Mouse (Mus musculus): ENCODE measurements around the gene 2410004P03Rik. TPM values are rescaled to one million over a fixed set of nuclear protein-coding genes. Genes with fewer than 3 reads are reported as not detected.

Gene 2410004P03Rik
- polyA plus RNA-seq, 1 experiment from 2014 or later: 0.61 TPM

DNA sequence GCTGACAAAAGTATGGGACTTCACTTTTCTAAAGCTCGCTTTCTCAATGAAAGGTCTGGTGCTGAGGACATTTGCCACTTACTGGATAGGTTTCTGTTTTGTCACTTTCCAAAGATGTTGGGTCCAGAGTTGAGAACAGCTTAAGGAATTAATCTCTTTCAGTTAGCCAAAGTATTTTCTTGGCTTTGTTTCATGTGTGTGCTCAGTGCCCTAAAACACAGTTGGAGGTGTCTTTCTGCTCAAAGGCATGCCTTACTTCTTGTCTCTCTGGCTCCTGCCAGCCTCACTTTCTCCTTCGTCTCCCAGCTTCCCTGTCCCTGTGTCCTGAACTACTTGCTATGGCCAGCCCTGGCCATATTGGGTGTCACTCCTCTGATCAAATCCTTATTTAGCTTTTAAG lies 20.2 kb downstream of the 2410004P03Rik start:
- no peak for ATAC-seq (ENCODE audit: insufficient number of reproducible peaks, insufficient read depth, low FRiP score, low TSS enrichment)
- no peak overlapping the region for H3K27ac ChIP-seq
- no peaks in the 10 kb centered on the region for H3K9me3 ChIP-seq
- no peaks in the 10 kb centered on the region for H3K27me3 ChIP-seq
- no peak overlapping the region for H3K9ac ChIP-seq
- WGBS: 80% methylated on average over 2 of the region's 2 CpGs
- no peak overlapping the region for H3K4me2 ChIP-seq (replicated peaks)
- H3K36me3 ChIP-seq: 0 out of 2 replicates have a peak, but pooled peaks cover 4% of the 10 kb centered on the region
- no peak overlapping the region for H3K4me3 ChIP-seq
- no peaks in the 10 kb centered on the region for H3K4me1 ChIP-seq

DNA sequence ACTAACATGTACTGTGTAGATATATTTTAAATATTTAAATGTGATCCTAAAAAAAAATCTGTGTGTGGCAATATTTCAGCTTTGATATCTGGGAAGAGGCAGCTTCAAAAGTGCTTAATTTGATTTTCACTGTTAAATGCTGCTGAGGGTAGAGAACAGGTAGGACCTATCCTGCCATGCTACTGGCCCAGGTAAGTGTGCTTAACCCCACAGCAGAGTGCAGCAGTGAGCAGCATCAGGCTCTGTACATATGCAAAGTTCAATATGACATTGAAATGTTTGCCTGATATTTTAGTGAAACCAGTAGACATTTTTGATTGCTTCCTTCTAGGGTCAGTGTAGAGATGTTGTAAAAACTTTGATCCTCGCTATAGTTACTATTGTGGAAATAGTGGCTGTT lies 25.7 kb downstream of the 2410004P03Rik start:
- Histone ChIP-seq H3K36me3 (peaks cover 11% of the 10 kb centered on the region; the same call in 1 of the 2 replicates), H3K4me3 (no peak overlapping the region), H3K9me3 (no peaks in the 10 kb centered on the region), H3K9ac (no peak overlapping the region), H3K4me1 (no peaks in the 10 kb centered on the region), H3K27ac (no peak overlapping the region), H3K4me2 (replicated peaks) (no peak overlapping the region), H3K27me3 (no peaks in the 10 kb centered on the region)
- ATAC-seq (ENCODE audit: insufficient number of reproducible peaks, insufficient read depth, low FRiP score, low TSS enrichment): no peak
- WGBS: 95% methylated on average over 1 of the region's 1 CpGs

DNA sequence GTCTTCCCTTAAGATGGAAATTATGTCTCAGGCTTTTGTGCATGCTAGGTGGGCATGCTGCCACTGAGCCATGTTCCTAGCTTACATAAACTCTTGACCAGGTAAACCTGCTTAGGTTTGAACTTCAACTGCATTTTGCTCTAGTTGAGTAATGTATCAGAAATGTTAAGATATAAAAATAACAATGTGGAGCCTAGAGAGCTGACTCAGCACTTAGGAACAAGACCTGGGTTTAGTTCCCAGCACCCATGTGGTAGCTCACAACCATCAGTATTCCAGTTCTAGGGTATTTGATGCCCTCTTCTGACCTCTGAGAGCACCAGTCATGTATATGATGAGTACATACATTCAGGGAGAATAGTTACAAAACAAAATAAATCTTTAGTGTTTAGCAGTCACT lies 34.4 kb downstream of the 2410004P03Rik start:
- no peaks in the 10 kb centered on the region for H3K4me1 ChIP-seq
- ATAC-seq (ENCODE audit: insufficient number of reproducible peaks, insufficient read depth, low FRiP score, low TSS enrichment): no peak
- no peak overlapping the region for H3K4me3 ChIP-seq
- H3K27me3 ChIP-seq: no peaks in the 10 kb centered on the region
- H3K4me2 ChIP-seq (replicated peaks): no peak overlapping the region
- no peak overlapping the region for H3K27ac ChIP-seq
- H3K9ac ChIP-seq: no peak overlapping the region
- H3K36me3 ChIP-seq: peaks cover 78% of the 10 kb centered on the region
- no peaks in the 10 kb centered on the region for H3K9me3 ChIP-seq

GRCm38 (mm10) chr12:16966811-16967210 lies 44.7 kb downstream of the 2410004P03Rik start:
- no peak for ATAC-seq (ENCODE audit: insufficient number of reproducible peaks, insufficient read depth, low FRiP score, low TSS enrichment)
- Histone ChIP-seq H3K27me3 (no peaks in the 10 kb centered on the region), H3K4me3 (no peak overlapping the region), H3K27ac (no peak overlapping the region), H3K9ac (no peak overlapping the region), H3K4me2 (replicated peaks) (no peak overlapping the region), H3K36me3 (peaks cover 30% of the 10 kb centered on the region), H3K4me1 (no peaks in the 10 kb centered on the region), H3K9me3 (no peaks in the 10 kb centered on the region)
- 91% methylated on average over 2 of the region's 2 CpGs for WGBS

- no peak overlapping the region for H3K27ac ChIP-seq
- no peak overlapping the region for H3K4me2 ChIP-seq (replicated peaks)
- H3K36me3 ChIP-seq: peaks cover 36% of the 10 kb centered on the region
- H3K9ac ChIP-seq: no peak overlapping the region
- H3K9me3 ChIP-seq: no peaks in the 10 kb centered on the region
- no peaks in the 10 kb centered on the region for H3K27me3 ChIP-seq
- no peak overlapping the region for H3K4me3 ChIP-seq
- H3K4me1 ChIP-seq: no peaks in the 10 kb centered on the region
- ATAC-seq (ENCODE audit: insufficient number of reproducible peaks, insufficient read depth, low FRiP score, low TSS enrichment): no peak
- WGBS: 85% methylated on average over 2 of the region's 2 CpGs
Measured at GRCm38 (mm10) chr12:16963354-16963753, 48.2 kb downstream of the 2410004P03Rik start.

DNA sequence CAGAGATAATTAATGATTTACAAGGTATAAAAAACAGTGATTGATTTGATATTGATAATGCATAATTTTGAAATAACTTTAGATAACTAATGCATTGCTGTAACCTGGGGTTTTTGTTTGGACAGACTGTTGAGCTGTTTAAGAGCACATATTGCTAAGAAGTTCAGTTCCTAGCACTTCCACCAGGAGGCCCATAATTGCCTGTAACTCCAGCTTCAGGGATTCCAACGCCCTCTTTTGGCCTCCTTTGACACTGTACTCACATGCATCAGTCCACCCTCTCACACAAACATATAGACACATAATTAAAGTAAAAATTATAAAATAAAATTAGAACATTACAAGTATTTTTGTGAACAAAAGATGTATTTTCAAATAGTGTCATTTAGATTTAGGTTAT lies 52.7 kb downstream of the 2410004P03Rik start:
- peaks cover 40% of the 10 kb centered on the region for H3K36me3 ChIP-seq

More for the DNA sequence above, 52.7 kb downstream of the 2410004P03Rik start:
- H3K4me3 ChIP-seq: no peak overlapping the region
- no peaks in the 10 kb centered on the region for H3K4me1 ChIP-seq
- no peak overlapping the region for H3K27ac ChIP-seq
- no peak overlapping the region for H3K4me2 ChIP-seq (replicated peaks)
- 63% methylated on average over 1 of the region's 1 CpGs for WGBS
- H3K9me3 ChIP-seq: no peaks in the 10 kb centered on the region
- no peak overlapping the region for H3K9ac ChIP-seq
- no peaks in the 10 kb centered on the region for H3K27me3 ChIP-seq
- no peak for ATAC-seq (ENCODE audit: insufficient number of reproducible peaks, insufficient read depth, low FRiP score, low TSS enrichment)

Other genes starting within 250 kb of the 2410004P03Rik start
- gene Greb1, start 210.8 kb downstream of the 2410004P03Rik start, polyA plus RNA-seq (2016; fragmentation: Nextera tagmentation; extraction: Ambion mirVana): 5.6 and 6.0 TPM in 2 replicates
- gene E2f6, start 200.8 kb downstream of the 2410004P03Rik start, polyA plus RNA-seq (2016; fragmentation: Nextera tagmentation; extraction: Ambion mirVana): 83.4 and 87.3 TPM in 2 replicates
- gene Rock2, start 116.8 kb downstream of the 2410004P03Rik start, polyA plus RNA-seq (2016; fragmentation: Nextera tagmentation; extraction: Ambion mirVana): 18.9 and 19.5 TPM in 2 replicates
- 6.3 and 7.4 TPM in 2 replicates for gene Pqlc3, start 11.3 kb downstream of the 2410004P03Rik start, polyA plus RNA-seq (2016; fragmentation: Nextera tagmentation; extraction: Ambion mirVana)
- gene Kcnf1, start 165.2 kb upstream of the 2410004P03Rik start, polyA plus RNA-seq (2016; fragmentation: Nextera tagmentation; extraction: Ambion mirVana): 0.65 and 0.85 TPM in 2 replicates